Mouse (Mus musculus) thymus, postnatal 4 days (tissue): ENCODE data around the gene Ppt2.
A peak's percentile ranks its signal among the peaks of the same experiment; 100 is the strongest.

ENCODE experiments used
- DNase-seq: peaks from one replicate; pipeline ENCODE4 v3.0.0; 2021

Gene Ppt2

GRCm38 (mm10) chr17:34585877-34586771 lies 42.2 kb downstream of the Ppt2 start:
- DNase-seq, result no peak

GRCm38 (mm10) chr17:34585121-34585520 lies 43.2 kb downstream of the Ppt2 start:
- DNase-seq, result no peak

- no peak for DNase-seq
Measured at GRCm38 (mm10) chr17:34583819-34584218, 44.5 kb downstream of the Ppt2 start.

GRCm38 (mm10) chr17:34583397-34583796 lies 44.9 kb downstream of the Ppt2 start:
- DNase-seq, result no peak

- DNase-seq, result no peak
Measured at GRCm38 (mm10) chr17:34582528-34582927, 45.8 kb downstream of the Ppt2 start.

- no peak for DNase-seq
Measured at GRCm38 (mm10) chr17:34578070-34578469, 50.2 kb downstream of the Ppt2 start.

GRCm38 (mm10) chr17:34576577-34576976 lies 51.7 kb downstream of the Ppt2 start:
- DNase-seq, result no peak

GRCm38 (mm10) chr17:34572361-34572760 lies 55.9 kb downstream of the Ppt2 start:
- DNase-seq, result peak; percentile 46

GRCm38 (mm10) chr17:34571875-34572274 lies 56.4 kb downstream of the Ppt2 start:
- DNase-seq, result peak; percentile 69

GRCm38 (mm10) chr17:34569919-34570318 lies 58.4 kb downstream of the Ppt2 start:
- no peak for DNase-seq

- no peak for DNase-seq
Measured at GRCm38 (mm10) chr17:34568421-34568820, 59.9 kb downstream of the Ppt2 start.

GRCm38 (mm10) chr17:34567311-34567710 lies 61.0 kb downstream of the Ppt2 start:
- DNase-seq, result no peak
